Mouse (Mus musculus): ENCODE measurements around the gene Ulk4.

The Ulk4 gene

DNA sequence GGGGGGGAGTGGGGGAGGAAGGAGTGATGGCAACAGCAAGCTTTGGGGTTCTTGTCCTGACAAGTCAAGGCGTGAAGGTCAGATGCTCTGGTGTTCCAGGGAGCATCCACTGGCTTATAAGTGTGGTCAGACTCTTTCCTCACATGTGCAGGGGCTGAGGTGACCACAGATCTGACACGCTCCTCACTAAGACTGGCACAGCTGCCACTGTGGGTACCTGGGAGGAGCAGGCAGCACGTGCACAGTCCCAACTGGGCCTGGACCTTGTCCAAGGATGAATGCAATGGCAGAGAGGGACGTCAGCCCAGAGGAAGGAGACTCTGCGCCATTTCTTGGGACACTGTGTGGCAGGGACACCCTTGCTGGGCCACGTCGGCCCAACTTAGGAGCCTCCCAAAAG, 295.2 kb downstream of the Ulk4 start:
- no peak for DNase-seq (ENCODE audit: low spot score)

- DNase-seq (ENCODE audit: low spot score): no peak
Measured at GRCm38 (mm10) chr9:120976856-120977255, 300.1 kb downstream of the Ulk4 start.

- DNase-seq (ENCODE audit: low spot score): no peak
Measured at GRCm38 (mm10) chr9:120976158-120976557, 300.8 kb downstream of the Ulk4 start.

DNA sequence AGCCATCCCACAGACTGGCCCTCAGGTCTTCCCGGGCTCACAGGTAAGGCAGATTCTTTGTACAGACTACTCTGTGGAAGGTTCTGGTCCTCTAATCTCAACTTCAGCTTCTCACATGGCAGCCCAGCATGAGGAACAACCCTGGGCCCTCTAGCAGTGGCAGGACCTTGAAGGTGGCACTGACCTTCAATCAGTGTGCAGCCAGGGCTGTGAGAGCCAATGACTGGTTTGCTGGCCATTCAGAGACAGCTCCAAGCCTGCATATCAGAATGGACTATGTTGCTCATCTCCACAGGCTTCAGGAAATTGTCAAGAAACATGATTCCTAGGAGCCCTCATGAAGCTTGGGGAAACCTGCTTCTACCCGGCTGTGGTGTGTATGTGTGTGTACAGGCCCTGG, 302.8 kb downstream of the Ulk4 start:
- no peak for DNase-seq (ENCODE audit: low spot score)

- DNase-seq (ENCODE audit: low spot score): no peak
Measured at GRCm38 (mm10) chr9:120973026-120973515, 303.9 kb downstream of the Ulk4 start.

- no peak for DNase-seq (ENCODE audit: low spot score)
Measured at GRCm38 (mm10) chr9:120965007-120965406, 312.0 kb downstream of the Ulk4 start.

- DNase-seq (ENCODE audit: low spot score): no peak
Measured at GRCm38 (mm10) chr9:120964224-120964623, 312.8 kb downstream of the Ulk4 start.

GRCm38 (mm10) chr9:120963720-120964119, 313.3 kb downstream of the Ulk4 start:
- DNase-seq (ENCODE audit: low spot score): no peak

DNA sequence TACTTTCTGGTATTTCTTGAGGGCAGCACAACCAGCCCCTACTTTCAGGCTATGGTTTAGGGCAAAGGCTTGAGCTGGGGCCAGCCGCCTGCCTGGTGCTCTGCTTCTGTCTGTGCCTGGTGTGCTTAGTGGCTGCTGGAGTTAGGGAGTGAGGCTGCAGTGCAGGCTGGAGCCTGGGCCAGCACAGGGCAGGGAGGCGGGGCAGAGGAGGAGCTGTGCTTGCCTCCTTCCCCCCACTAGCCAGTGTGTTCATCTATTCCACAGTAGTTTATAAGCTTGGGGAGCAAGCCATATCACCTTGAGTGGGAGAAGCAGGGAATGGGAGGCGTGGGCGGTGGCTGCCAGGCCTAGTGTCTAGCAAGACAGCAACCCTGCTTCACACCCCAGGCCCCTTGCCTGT, 313.9 kb downstream of the Ulk4 start:
- no peak for DNase-seq (ENCODE audit: low spot score)

DNA sequence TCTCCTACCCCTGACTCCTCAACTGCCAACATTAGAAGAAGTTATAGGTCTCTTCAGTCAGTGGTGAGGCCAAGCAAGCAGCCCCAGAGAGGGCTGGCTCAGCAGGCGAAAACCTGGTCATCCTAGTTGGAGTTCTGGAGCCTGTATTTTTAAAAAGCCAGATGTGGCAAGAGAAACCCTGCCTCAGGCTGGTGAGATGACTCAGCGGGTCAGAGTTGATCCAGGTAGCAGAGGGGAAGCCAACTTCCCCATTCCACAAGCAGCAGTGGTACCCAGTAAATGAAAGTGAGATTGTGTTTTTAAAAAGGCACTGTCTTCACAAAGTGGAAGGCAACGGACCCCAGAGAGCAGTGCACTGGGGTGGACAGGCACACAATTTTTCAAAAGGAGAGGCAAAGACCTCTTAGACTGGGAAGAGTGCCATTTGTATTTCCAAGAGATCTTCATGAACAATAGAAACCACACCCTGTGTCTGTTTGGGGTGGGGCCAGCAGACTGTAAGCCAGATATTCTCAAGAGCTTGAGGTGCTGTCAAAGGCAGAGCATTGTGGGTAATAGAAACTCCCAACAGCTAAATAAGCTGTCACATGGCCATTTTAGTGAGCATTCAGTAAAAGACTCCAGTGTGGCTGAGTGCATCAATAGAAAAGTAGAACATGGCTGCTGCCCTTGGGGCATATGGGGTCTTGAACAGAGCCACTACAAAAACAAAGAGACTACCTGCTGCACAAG, 314.9 kb downstream of the Ulk4 start:
- no peak for DNase-seq (ENCODE audit: low spot score)

- DNase-seq (ENCODE audit: low spot score): no peak
Measured at GRCm38 (mm10) chr9:120961466-120961865, 315.5 kb downstream of the Ulk4 start.

GRCm38 (mm10) chr9:120960611-120961010, 316.4 kb downstream of the Ulk4 start:
- DNase-seq (ENCODE audit: low spot score): no peak

- DNase-seq (ENCODE audit: low spot score): no peak
Measured at GRCm38 (mm10) chr9:120959225-120959624, 317.8 kb downstream of the Ulk4 start.

- DNase-seq (ENCODE audit: low spot score): no peak
Measured at GRCm38 (mm10) chr9:120958560-120958959, 318.4 kb downstream of the Ulk4 start.

GRCm38 (mm10) chr9:120958051-120958450, 318.9 kb downstream of the Ulk4 start:
- no peak for DNase-seq (ENCODE audit: low spot score)

- DNase-seq (ENCODE audit: low spot score): peak; percentile 75
Measured at GRCm38 (mm10) chr9:120951947-120952346, 325.1 kb downstream of the Ulk4 start.

DNA sequence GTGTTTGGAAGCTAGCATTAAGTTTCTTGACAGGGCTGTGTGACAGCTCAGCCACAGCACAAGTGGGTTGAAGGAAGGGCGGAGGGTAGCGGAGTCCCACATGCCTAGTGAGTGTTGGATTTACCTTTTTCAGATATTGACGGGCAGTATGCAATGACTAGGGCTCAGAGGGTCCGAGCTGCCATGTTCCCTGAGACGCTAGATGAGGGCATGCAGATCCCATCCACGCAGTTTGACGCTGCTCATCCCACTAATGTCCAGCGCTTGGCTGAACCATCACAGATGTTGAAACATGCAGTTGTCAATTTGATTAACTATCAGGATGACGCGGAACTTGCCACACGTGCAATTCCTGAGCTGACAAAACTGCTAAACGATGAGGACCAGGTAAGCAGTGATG, 326.2 kb downstream of the Ulk4 start:
- DNase-seq (ENCODE audit: low spot score): no peak

DNA sequence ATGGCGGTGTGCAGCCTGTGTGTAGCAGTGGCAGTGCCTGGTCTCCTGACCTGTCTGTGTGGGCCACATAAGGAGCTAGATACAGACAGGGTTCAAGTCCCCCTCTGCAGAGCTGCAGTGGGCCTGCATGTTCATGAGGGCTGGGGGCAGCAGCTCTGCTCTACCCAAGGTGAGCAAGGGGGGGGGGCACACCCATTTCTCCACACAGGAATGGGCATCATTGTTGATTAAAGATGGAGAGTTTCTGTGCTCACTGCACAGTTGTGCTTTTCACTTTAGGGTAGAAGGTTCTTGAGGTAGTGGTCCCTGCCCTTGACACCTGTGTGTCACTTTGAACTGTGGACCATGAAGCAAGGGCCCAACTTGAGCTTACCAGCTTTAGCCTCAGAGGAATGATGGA, 328.2 kb downstream of the Ulk4 start:
- no peak for DNase-seq (ENCODE audit: low spot score)

DNA sequence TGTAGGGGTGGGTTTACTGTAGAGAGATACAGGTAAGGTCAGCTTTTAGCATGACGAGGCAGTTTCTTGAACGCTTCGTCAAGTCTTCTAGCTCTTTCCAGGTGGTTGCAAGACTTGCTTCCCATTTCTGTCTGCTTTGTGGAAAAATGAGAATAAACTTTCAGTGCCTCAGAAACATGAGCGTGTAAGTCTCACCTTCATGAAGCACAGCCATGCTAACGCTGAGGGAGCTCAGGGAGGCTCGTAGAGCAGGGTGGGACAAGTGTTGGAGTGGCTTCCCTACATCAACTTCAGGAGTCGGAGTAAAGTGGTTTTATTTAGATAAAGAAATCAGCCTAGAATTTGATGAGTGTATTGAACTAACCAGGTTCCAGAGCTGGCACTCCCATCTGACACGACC, 330.9 kb downstream of the Ulk4 start:
- no peak for DNase-seq (ENCODE audit: low spot score)

GRCm38 (mm10) chr9:120944211-120944610, 332.8 kb downstream of the Ulk4 start:
- no peak for DNase-seq (ENCODE audit: low spot score)

DNA sequence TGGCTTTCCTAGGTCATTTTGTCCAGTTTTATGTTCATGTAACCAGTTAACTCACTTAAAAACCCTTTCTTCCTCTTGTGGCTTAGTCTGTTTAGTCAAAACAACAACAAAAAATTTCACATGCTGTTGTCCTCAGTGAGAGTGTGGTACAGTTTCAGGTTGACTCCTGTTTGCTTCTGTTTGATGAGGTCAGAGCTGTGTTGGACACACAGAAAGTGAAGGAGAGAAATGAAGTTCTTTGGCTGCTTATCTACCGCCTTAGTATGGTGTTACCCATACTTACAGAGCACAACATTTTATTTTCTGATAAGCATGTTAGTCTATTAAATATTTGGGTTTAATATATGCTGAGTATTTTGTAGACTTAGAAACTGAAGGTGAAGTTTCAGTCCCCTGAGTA, 333.2 kb downstream of the Ulk4 start:
- no peak for DNase-seq (ENCODE audit: low spot score)

- DNase-seq (ENCODE audit: low spot score): no peak
Measured at GRCm38 (mm10) chr9:120940858-120941257, 336.1 kb downstream of the Ulk4 start.

GRCm38 (mm10) chr9:120936351-120936750, 340.6 kb downstream of the Ulk4 start:
- DNase-seq (ENCODE audit: low spot score): no peak

DNA sequence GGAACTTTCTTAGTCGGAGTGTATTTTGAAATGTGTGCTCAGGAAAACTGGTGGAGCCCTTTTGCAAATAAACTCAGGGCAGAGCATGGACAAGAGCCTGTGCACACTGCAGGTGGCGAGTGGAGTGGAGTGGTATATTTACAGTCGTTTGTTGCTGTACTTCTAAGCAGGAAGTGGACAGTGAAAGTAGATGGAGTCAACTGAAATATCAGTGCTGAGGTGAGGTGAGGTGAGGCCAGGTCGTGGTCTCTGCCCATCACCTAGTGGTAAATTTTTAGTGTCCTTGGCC, 341.4 kb downstream of the Ulk4 start:
- no peak for DNase-seq (ENCODE audit: low spot score)
